Mouse (Mus musculus) erythroblast, adult 5-6 weeks (primary cell): ENCODE data around the gene Evi5l. TPM values are rescaled to one million over a fixed set of nuclear protein-coding genes. Genes with fewer than 3 reads are reported as not detected.
A peak's percentile ranks its signal among the peaks of the same experiment; 100 is the strongest.
"Not testable (repeated sequence)": the region's sequence is repeated elsewhere in the genome, so short reads cannot be mapped to it uniquely, and the experiment has no call there.

Experiments used
- ATAC-seq: replicated peaks from 2 replicates; pipeline ENCODE4 v1.8.0; 2016; ENCODE audit warnings: moderate number of reproducible peaks, mild to moderate bottlenecking, moderate TSS enrichment, inconsistent platforms; ENCODE audit not compliant: poor library complexity, low FRiP score, severe bottlenecking
- total RNA-seq, 2 experiments: library from RNA; stranded (forward) in 1 of 2; stranded (reverse) in 1 of 2; fragments of 150-400 nt in 1 of 2; fragments of 200-764, 138-1000 nt in 1 of 2; gene quantifications; 2 replicates each; pipeline versions ENCODE4 v1.2.3 to v1.2.4; 2015 to 2017; ENCODE audit warnings: low replicate concordance in 2 of 2

Evi5l gene
- total RNA-seq, 2 experiments from 2014 or later, result 0.38 to 3.6 TPM

DNA sequence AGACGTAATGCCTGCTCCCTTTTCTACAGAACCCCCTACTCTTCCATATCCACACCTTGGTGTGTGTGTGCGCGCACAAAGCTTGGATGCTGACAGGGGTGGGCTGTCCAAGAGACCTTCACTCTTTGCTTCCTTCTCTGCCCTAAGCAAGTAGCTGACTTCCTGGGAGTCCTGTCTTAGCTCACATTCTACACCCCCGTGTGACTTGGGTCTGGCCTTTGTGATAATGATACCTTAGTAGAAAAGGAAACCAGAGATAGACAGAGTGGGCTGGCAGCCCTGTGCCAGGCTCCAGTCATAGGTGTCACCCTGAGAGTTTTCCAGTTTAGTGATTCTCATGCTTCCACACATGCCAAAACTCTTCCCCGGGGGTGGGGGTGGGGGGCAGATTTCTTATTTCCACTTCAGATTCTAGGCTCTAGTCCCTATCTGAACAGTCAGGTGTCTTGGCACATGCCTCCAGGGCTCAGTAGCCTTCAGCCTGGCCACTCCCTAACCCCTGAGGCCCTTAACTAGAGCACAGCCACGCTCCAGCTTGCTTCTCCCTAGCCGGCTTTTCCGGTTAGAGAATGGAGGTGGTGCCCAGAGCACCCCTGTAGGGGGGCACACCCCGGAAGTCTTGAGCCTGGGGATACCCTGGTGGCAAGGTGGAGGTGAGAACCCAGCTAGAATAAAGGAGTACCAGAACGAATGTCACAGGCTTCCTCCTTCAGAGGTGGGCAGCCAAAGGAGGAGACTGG lies 64.4 kb downstream of the Evi5l start:
- no peak for ATAC-seq

DNA sequence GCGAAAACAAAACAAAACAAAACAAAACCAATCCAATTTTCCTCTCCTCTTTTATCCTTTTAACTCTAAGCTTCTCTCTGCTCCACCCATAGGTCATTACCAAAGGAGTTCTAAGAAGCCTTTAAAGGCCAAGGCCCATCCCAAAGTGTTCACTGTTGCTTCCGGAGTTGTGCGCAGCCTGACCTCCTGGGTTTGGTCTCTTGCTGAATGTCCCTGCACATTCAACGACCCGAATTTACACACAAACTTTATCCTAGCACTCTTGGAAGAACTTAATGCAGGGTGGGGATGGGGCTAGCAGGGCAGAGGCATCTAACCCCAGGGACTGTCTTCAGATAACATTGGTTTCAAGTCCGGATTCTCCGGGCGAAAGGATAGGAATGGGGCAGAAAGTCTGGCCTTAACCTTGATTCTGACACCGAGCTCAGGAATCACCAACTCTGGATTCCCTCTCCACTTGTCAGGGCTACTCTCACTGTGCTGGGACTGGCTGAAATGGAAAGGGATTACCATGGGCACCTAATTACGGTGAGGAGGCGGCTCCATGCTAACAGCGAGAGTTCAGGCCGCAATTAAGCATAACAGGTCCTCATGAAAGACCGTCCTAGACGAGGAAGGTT lies 71.6 kb downstream of the Evi5l start:
- peak; percentile 4; the same call in 1 of the 2 replicates for ATAC-seq

DNA sequence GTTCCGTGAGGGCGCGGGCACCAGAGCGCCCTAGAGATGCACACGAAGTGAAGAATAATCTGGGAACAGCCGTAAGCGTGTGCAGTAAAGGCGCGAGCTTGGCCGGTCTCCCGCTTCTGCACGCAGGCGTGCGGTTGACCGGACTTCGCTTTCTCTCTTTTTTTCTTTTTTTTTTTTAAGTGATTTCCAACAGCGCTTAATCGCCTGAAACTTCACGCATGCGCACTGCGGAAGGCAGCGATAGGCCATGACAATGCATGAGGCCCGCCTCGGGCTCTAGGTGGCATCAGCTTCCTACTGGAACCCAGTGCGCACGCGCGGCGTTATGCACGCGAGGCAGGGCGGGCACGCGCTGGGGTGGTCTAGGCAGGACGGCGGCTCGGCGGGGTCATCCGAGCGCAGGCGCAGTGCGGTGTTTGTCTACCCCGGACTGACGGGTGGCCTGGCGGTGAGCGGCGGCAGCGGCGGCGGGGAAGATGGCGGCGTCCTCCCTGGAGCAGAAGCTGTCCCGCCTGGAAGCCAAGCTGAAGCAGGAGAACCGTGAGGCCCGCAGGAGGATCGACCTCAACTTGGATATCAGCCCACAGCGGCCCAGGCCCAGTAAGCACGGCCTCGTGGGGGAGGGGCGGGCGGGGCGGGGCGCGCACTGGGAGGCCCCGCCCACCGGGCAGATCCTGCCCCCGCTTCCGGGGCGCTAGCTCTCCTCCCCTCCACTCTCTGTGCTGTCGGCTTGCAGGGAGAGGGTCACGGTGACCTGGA lies 72.2 kb downstream of the Evi5l start, which contains the start of the genes Map2k7 and Gm49320:
Gene Map2k7, plus strand, starts transcription at position 307 of the 759 bp plus-strand sequence.
Gene Gm49320, plus strand, starts transcription at position 432 of the 759 bp plus-strand sequence.
- ATAC-seq, result peak; percentile 86

DNA sequence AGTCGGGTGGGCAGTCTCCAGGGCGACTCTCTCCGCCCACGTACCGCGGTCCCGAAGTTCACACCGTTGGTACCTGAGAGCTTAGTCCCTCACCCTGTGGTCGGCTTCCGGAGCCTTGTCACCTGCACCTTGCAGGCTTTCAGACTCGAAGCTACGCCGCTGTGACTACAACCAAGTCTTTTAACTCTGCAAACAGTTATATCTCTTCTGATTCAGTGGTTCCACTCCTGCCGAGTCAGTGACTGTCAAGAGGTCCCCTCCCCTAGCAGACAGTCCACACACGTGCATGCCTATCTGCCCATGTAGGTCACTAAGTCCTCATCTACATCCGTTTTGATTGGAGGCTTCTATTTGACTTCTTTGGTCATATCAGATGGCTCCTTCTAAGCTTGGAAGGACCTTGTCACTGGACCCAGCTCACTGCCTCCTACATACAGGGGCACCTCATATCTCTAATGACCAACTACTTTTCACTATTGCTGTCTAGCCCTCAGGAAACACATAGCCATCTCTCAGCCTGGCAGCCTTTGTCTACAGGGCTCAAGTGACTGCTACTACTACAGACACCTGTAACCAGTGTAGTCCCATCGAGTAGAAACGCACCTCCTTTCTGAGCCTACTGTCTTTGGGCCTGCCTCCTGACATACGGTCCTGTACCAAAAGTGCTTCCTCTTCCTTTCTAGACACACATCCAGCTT lies 73.0 kb downstream of the Evi5l start:
- ATAC-seq, result peak; percentile 26

DNA sequence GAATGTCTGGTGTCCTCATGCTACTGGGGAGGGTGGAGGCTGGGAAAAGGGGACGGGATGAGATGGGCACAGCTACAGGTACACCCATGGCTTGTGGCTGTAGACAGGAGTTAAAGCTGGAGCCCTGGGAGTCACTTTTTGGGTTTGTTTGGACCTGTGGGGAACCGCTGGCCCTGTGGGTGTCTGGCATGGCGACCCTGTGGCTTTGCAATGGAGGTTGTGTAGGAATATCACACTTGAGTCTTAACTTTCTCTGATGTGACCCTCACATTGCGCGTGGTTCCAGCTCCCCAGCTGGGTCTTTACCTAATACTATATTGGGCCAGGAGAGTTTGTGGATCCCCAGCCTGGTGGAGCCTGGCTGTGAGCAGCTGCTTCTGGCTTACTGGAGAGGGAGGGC lies 78.7 kb downstream of the Evi5l start:
- ATAC-seq, result no peak

DNA sequence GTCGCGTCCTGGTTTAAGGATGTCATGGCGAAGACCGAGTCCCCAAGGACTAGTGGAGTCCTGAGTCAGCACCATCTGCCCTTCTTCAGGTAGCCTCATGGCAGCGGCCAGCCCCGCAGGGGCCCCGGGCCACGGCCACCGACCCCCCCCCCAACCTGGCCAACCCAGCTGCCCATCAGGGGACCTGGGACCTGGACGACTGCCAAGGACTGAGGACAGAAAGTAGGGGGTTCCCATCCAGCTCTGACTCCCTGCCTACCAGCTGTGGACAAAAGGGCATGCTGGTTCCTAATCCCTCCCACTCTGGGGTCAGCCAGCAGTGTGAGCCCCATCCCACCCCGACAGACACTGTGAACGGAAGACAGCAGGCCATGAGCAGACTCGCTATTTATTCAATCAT lies 79.4 kb downstream of the Evi5l start:
- ATAC-seq, result no peak

DNA sequence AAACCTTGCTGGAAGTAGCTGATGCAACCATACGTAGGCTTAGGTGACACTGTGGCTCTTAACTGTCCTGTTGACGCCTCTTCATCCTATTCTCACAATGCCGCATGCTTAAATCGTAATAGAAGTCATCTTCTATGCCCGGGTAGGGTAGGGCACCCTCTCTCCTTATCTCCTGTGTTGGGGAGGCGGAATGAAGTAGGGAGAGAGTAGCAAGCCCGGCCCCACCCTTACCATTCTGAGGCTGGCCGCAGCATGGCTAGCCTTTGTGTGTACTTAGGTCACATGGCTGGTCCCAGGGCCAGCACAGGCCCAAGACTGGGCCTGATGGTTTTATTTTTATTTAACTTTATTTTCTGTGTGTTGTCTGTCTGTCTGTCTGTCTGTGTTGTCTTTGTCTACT lies 80.9 kb downstream of the Evi5l start:
- ATAC-seq, result no peak

DNA sequence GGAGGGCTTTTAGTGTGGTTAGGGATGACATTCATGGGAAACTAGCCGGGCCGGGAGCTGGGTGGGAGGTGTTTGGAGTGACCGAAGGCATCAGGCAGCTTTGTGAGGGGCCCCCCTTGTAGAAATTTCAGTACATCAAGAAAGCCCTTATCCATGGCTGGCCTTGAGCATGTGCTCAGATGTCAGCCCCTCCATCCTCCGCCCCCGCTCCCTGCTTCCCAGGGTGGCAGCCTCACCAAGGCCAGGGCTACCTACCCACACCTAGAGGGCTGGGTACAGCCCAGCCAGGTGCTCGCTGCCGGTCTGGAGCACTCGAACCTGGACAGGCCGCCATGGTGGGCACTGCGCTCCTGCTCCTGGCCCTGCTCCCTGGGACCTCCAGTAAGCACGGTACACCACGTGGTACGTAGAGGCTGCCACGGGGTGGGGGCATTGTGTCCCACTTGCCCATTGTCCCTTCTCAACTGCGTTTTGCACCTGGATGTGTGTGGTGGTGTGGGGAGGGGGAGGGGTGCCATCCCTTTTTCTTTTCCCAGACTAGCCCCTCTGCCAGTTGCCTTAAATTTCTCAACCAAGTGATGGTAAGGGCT lies 81.7 kb downstream of the Evi5l start, which contains the start of gene Tgfbr3l:
Gene Tgfbr3l, plus strand, starts transcription at position 264 of the 590 bp plus-strand sequence.
- no peak for ATAC-seq

DNA sequence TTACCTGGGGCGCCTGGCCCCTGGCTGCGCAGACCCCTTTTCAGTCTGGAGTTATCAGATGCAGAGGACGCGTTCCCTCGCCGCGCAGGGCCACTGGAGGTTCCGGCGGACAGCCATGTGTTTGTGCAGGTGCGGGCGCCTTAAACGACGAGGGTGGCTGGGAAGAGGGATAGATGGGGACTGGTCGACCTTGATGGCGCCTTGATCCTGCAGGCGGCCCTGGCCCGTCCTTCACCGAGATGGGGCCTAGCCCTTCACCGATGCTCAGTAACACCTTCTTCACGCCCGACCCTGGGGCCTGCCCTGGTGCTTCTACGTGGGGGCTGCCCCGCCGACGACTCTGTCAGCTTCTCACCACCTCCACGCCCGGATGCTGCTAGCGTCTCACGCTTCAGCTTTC lies 82.8 kb downstream of the Evi5l start:
- no peak for ATAC-seq

DNA sequence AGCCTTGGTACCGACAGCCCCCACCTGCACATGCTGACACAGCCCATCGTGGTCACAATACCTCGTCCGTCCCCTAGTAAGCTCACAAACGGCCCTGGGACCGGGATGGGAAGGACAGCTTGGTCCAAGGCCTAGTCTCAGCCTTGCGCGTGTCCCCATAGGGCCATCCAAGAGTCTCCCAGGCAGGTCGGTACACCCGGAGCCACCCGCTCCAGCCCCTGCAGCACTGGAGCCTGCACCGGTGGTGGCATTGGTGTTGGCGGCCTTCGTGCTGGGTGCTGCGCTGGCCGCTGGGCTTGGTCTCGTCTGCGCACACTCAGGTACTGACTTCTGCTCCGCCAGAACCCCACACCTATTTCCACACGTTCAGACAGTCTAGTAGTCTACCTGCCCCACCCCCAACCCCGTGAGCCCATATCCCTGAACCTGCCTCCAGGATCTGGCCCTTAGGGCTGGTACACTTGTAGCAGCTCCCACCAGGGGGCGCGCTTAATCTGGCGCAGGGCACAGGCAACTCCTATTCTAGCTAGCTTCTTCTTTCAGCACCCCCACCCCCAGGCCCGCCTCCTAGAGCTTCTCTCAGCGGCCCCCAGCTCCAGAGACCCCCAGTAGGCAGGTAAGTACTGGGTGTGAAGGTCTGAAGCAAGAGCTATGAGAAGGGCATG lies 84.1 kb downstream of the Evi5l start:
- ATAC-seq, result peak; percentile 45; the same call in 1 of the 2 replicates

DNA sequence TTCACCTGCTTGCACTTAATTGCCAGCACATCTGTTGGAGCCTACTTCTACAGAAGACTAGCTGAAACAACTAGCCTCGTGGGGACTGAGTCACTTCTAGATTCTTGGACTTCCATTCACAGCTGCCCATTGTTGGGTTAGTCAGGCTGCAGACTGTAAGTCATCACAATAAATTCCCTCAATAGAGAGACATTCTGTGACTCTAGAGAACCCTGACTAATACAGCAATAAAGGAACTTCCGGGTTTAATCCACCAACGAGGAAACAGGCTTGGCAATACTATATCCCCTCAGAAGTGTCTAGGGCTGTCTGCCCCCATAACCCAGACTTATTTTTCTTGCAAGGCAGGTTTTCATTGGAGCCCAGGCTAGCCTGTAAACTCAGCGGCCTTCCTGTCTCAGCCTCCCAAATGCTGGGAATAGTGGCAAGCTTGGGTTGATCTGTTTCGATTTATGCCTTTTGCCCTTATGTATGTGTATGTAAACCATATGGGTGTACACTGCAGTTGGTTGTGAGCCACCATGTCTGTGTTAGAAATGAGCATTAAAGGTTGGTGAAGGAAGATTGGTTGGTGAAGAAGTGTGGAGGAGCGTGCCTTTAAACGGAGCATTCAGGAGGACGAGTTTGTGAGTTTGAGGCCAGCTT lies 85.9 kb downstream of the Evi5l start:
- no peak for ATAC-seq

DNA sequence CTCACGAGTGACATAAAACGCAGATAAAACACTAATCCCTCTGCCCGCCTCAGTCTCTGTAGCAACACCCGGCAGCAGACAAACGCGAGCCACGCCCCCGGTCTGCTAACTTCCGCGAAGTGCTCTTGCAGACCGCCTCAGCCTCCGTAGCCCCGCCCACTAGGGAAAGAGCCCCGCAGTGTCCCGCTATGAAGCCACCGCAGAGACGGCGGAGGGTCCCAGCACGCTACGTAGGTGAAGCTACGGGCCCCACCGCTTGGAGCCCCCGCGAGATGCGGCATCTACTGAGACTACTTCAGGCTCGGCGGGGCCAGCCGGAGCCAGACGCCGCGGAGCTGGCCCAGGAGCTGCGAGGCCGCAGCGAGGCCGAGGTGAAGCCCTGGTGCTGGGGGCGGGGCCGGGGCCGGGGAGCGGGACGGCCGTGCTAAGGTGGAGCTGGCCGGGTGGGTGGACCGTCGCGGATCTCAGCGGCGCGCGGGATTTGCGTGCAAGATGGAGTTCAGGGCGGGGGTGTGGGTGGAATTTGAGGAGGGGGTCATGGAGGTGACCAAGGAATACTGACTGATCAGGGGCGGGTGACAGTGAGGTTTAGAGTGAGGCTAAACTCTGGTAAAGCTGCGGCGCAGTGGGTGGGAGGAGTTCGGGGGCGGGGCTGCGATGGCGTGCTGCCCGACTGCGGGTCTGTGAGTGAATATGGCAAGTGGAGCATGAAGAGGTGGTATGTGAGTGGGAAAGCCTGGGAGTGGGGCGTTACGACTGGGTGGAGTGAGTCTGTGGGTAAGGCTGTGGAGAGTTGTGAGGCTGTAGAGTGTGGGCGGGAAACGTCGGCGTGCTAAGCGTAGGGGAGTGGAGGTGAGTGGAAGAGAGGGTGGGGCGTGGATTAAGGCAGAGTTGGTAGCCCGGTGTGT lies 86.8 kb downstream of the Evi5l start, which contains the start of gene Snapc2:
Gene Snapc2, plus strand, starts transcription at position 147 of the 908 bp plus-strand sequence.
- ATAC-seq, result peak; percentile 90

DNA sequence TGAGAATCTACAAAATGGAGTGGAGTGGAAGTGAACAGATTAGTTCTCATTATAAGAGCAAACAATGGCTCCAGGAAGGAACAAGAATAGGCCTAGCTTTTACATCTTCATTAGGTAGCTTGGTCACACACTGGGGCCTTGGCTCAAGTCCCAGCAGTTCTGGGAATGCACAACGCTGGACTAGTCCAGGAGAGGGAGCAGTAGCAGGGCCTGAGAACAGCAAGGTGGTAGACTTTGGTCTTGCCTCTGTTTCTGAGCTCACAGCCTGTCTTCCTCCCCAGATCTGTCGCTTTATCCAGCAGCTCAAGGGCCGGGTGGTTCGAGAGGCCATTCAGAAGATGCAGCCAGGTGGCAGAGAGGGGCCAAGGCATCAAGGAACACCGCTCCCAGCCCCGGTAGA lies 87.6 kb downstream of the Evi5l start:
- no peak for ATAC-seq

DNA sequence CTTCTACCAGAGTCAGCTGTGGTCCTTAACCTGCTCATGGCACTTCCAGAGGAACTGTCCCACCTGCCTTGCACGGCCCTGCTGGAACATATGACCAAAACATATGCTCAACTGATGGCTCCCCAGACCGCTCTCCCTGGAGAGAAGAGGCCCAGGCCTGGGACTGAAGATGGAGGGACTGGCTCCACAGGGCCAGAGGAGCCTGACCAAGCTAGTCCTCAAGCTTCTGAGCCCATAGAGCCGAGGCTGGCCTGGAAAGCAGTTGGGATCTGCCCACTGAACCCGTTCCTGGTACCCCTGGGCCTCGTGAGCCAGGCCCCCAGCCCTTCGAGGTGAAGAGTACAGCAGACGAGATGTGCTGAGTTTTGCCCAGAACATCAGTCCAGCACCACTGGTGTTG lies 89.1 kb downstream of the Evi5l start:
- not testable (repeated sequence) for ATAC-seq

DNA sequence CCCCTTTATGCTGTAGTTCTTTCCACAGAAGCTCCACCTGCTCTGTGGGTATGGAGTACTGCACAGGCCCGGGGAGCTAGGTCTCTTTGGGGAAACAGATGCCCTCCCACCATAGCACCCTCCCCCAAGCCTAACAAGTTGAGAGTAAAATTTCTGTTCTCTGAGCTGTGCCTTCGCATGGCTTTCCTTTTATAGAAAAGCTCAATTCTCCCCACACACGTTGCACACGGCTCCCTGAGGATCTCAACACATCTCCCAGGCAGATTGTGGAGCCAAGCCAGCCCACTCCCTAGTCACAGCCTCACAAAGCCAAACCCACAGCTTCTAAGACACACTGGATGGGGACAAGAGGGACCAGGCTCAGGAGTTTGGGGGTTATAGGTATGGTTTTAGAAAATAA lies 90.5 kb downstream of the Evi5l start:
- ATAC-seq, result no peak

DNA sequence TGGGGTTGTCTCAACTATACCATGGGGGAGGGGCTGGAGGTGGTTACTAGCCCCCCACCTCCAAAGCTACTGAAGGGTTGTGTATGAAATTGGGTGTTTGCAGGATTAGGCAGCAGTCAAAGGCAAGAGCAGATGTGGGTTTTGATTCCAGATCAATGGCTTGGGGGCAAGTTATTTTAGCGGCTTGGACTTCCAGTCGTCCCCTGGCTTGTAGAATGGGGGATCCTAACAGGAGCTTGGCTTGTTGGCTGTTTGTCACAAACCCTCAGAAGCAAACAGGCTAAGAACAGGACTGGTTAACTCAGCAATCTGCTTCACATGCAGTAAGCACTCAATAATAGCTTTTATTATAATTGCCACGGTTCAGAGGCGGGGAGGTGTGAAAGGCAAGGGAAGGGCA lies 91.0 kb downstream of the Evi5l start:
- no peak for ATAC-seq

DNA sequence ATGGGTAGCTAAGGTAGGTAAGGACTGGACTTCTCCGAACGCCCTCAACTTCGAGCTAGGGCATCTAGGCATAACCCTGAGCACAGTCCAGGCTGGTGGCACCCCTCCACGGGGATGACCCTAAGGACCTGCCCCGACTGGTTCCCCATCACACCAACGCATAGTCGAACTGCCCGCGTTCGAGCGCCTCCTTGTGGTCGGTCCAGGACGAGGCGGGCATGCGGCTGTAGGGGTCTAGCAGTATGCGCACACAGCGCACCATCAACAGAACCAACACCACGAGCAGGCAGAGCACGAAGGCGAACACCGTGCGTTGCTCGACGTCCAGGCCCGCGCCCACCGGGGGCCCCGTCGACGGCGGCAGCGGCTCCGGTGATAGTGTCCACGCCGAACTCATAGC lies 91.9 kb downstream of the Evi5l start:
- peak; percentile 61 for ATAC-seq

DNA sequence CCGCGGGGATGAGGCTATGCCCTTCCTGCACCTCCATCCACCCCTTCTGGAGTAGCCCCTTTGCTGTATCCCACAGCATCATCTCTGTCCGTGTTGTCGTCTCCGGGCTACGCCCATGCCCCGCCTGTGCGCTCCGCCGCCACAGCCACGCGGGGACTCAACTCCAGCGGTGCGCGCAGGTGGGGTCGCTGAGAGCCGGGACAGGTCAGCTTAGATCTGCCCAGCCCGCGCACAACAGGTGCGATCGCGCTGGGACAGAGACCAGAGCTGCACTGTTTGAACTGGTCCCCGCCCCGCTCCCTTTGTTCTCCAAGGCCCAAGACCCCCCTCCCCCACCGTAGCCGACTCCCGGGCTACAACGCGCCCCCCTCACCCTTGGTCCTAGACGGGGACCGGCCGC lies 92.3 kb downstream of the Evi5l start:
- ATAC-seq, result peak; percentile 51
